Mouse (Mus musculus): ENCODE results near the gene Arid1b. TPM values are rescaled to one million over a fixed set of nuclear protein-coding genes. Genes with fewer than 3 reads are reported as not detected.

The Arid1b gene
- total and polyA plus RNA-seq, 3 experiments: 6.1 to 12.4 (median 9.7) TPM

DNA sequence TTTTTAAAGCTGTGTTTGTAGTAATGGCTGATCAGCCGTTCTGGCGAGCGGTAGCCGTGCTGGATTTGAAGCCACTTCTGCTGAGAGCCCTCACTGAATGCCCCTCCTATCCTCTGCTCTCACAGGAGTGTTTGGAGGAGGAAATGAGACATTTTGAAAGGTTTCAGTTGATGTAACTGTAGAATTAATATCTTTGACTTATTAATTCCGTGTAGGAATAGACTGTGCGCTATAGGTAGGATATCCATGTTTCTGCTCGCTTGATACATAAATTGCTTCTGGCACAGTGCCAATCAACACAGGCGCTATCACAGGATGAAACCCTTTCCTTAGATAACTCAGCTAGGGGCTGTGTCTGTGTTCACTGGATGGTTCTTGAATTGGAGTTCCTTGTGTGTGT is 145.4 kb downstream of the Arid1b start:
- in situ Hi-C loops (cut with MboI; ENCODE audit: low pct_ligation_motif_present, low pct_unique_long_range_greater_than_20kb, low sequenced_read_pairs): no loop called here
- peak overlapping the region in 2 of 3 experiments; percentile 27 to 31 for H3K4me3 ChIP-seq (replicated peaks in 1 of 3; ENCODE audit: low read depth in 2 of 3, low read length in 2 of 3, poor library complexity in 1 of 3)

DNA sequence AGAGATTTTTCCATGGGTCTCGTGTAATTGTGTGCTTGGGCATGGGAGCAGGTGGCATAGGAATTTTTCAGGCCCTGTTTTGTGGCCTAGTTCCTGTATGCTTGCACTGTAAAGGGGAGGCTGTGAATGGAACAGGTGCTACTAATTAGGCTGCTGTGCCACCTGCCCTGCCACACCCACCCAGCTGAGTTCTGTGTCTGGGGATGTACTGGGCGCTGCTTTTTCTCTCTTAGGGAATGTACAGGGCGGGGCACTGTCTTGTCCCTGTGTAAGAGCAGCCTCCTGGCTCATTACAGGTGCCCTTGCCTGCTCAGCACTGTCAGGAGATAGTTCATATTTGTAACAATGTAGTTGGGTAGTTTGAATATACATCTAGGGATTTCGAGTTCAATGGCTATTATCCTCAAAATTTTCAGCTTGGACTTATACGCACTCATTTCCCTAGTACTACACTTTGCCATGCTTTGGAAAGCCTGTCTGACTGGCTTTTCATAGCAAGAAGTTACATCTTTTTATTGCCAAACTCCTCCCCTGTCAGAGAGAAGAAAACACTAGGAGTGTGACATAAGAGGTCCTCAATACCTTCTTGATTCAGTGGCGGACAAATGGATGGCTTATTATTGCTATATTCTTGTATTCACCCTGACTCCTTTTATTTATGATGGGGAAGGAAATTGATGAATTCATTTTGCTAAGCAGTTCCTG is 149.8 kb downstream of the Arid1b start:
- no peaks in the 10 kb centered on the region for H3K27me3 ChIP-seq (replicated peaks)
- H3K36me3 ChIP-seq (replicated peaks in 1 of 2; ENCODE audit: control insufficient read depth in 1 of 2, insufficient read depth in 1 of 2, low read length in 1 of 2): peaks cover 0 to 7% of the 10 kb centered on the region in 2 experiments
- in situ Hi-C loops (cut with MboI; ENCODE audit: low pct_ligation_motif_present, low pct_unique_long_range_greater_than_20kb, low sequenced_read_pairs) (no loop called here), dilution Hi-C loops (cut with MboI; ENCODE audit: extremely low pct_ligation_motif_present, extremely low pct_unique_long_range_greater_than_20kb, low sequenced_read_pairs) (no loop called here)
- no peaks in the 10 kb centered on the region for H3K9me3 ChIP-seq (replicated peaks; ENCODE audit: low read length)
- H3K79me2 ChIP-seq (replicated peaks; ENCODE audit: control insufficient read depth, extremely low read depth, insufficient read depth, poor library complexity, severe bottlenecking): no peaks in the 10 kb centered on the region
- H3K4me2 ChIP-seq (ENCODE audit: insufficient read depth, low read depth, poor library complexity, severe bottlenecking): no peak overlapping the region
- no peak overlapping the region for H3K4me3 ChIP-seq (replicated peaks in 1 of 3; ENCODE audit: low read depth in 2 of 3, low read length in 2 of 3, poor library complexity in 1 of 3)
- peaks cover 0 to 56% of the 10 kb centered on the region in 2 experiments; a peak in 2 of 4 replicates for H3K4me1 ChIP-seq (ENCODE audit: control insufficient read depth in 1 of 2, insufficient read depth in 2 of 2)
- no peak for DNase-seq (ENCODE audit: extremely low read depth)
- no peak overlapping the region for H3K9ac ChIP-seq (ENCODE audit: insufficient read depth, low read depth)
- TF ChIP-seq UBTF (IDR thresholded peaks at IDR 0.05; ENCODE audit: low read depth, low read length) (no peak), ZC3H11A (IDR thresholded peaks at IDR 0.05; ENCODE audit: low read depth, low read length) (no peak), ETS1 (conservative IDR thresholded peaks at IDR 0.05; ENCODE audit: low read depth, low read length) (no peak), CHD2 (IDR thresholded peaks at IDR 0.05; ENCODE audit: low read length) (no peak), GABPA (IDR thresholded peaks at IDR 0.05; ENCODE audit: insufficient replicate concordance, low read depth, low read length) (no peak), ELF1 (IDR thresholded peaks at IDR 0.05; ENCODE audit: low read depth, low read length) (no peak), NRF1 (IDR thresholded peaks at IDR 0.05; ENCODE audit: low read depth, low read length) (no peak), SMC3 (IDR thresholded peaks at IDR 0.05; ENCODE audit: low read depth, low read length) (no peak)
- H3K27ac ChIP-seq (ENCODE audit: insufficient read depth, low read depth): no peak overlapping the region

More for the DNA sequence above, 145.4 kb downstream of the Arid1b start:
- Histone ChIP-seq H3K4me2 (ENCODE audit: insufficient read depth, low read depth, poor library complexity, severe bottlenecking) (peak overlapping the region; percentile 90), H3K9me3 (replicated peaks; ENCODE audit: low read length) (no peaks in the 10 kb centered on the region), H3K27ac (ENCODE audit: insufficient read depth, low read depth) (peak overlapping the region; percentile 41; the same call in 1 of the 2 replicates), H3K4me1 (ENCODE audit: control insufficient read depth in 1 of 2, insufficient read depth in 2 of 2) (peaks cover 8 to 81% of the 10 kb centered on the region in 2 experiments), H3K27me3 (replicated peaks) (no peaks in the 10 kb centered on the region), H3K36me3 (replicated peaks in 1 of 2; ENCODE audit: control insufficient read depth in 1 of 2, insufficient read depth in 1 of 2, low read length in 1 of 2) (peaks cover 0 to 14% of the 10 kb centered on the region in 2 experiments), H3K9ac (ENCODE audit: insufficient read depth, low read depth) (peak overlapping the region; percentile 57), H3K79me2 (replicated peaks; ENCODE audit: control insufficient read depth, extremely low read depth, insufficient read depth, poor library complexity, severe bottlenecking) (no peaks in the 10 kb centered on the region)
- TF ChIP-seq GABPA (IDR thresholded peaks at IDR 0.05; ENCODE audit: insufficient replicate concordance, low read depth, low read length) (no peak), JUN (IDR thresholded peaks at IDR 0.05; ENCODE audit: insufficient read depth, low read depth, low read length) (peak; percentile 71), POLR2AphosphoS2 (IDR thresholded peaks at IDR 0.05; ENCODE audit: low read depth, low read length) (no peak), USF2 (conservative IDR thresholded peaks at IDR 0.05; ENCODE audit: low read depth, low read length) (no peak), POLR2A (IDR thresholded peaks at IDR 0.05; ENCODE audit: low read depth, low read length) (no peak), ZKSCAN1 (IDR thresholded peaks at IDR 0.05; ENCODE audit: borderline replicate concordance, low read depth, low read length) (no peak), USF1 (IDR thresholded peaks at IDR 0.05; ENCODE audit: low read depth, low read length) (no peak), MAX (IDR thresholded peaks at IDR 0.05; ENCODE audit: low read length) (no peak), MYC (IDR thresholded peaks at IDR 0.05; ENCODE audit: low read depth, low read length) (0 out of 2 replicates have a peak, but pooled peaks have one; percentile 15), ETS1 (conservative IDR thresholded peaks at IDR 0.05; ENCODE audit: low read depth, low read length) (0 out of 2 replicates have a peak, but pooled peaks have one; percentile 39), SIN3A (IDR thresholded peaks at IDR 0.05; ENCODE audit: low read length) (peak; percentile 39; the same call in 1 of the 2 replicates), IRF4 (IDR thresholded peaks at IDR 0.05; ENCODE audit: low read depth, low read length) (peak; percentile 73; the same call in 1 of the 2 replicates), MAZ (IDR thresholded peaks at IDR 0.05; ENCODE audit: low read depth, low read length) (no peak), NRF1 (IDR thresholded peaks at IDR 0.05; ENCODE audit: low read depth, low read length) (no peak), RAD21 (IDR thresholded peaks at IDR 0.05; ENCODE audit: low read depth, low read length) (no peak), UBTF (IDR thresholded peaks at IDR 0.05; ENCODE audit: low read depth, low read length) (no peak), ZC3H11A (IDR thresholded peaks at IDR 0.05; ENCODE audit: low read depth, low read length) (no peak), E2F4 (IDR thresholded peaks at IDR 0.05; ENCODE audit: insufficient replicate concordance, low read depth, low read length) (no peak), RCOR1 (conservative IDR thresholded peaks at IDR 0.05; ENCODE audit: low read depth, low read length) (no peak), TCF12 (IDR thresholded peaks at IDR 0.05; ENCODE audit: low read depth, low read length) (no peak), MEF2A (IDR thresholded peaks at IDR 0.05; ENCODE audit: borderline replicate concordance, low read depth, low read length) (peak; percentile 59; the same call in 1 of the 2 replicates), KAT2A (IDR thresholded peaks at IDR 0.05; ENCODE audit: insufficient replicate concordance, low read length) (no peak), CHD1 (IDR thresholded peaks at IDR 0.05; ENCODE audit: low read depth, low read length) (no peak), EP300 (IDR thresholded peaks at IDR 0.05; ENCODE audit: low read length) (peak; percentile 72), HCFC1 (IDR thresholded peaks at IDR 0.05; ENCODE audit: low read depth, low read length) (no peak), ZNF384 (IDR thresholded peaks at IDR 0.05; ENCODE audit: low read depth, low read length) (no peak), ZMIZ1 (IDR thresholded peaks at IDR 0.05; ENCODE audit: low read depth, low read length) (no peak), NELFE (IDR thresholded peaks at IDR 0.05; ENCODE audit: low read depth, low read length) (no peak), CHD2 (IDR thresholded peaks at IDR 0.05; ENCODE audit: low read length) (no peak), CTCF (conservative IDR thresholded peaks at IDR 0.05 in 1 of 2, IDR thresholded peaks at IDR 0.05 in 1 of 2; ENCODE audit: low read depth in 2 of 2, low read length in 2 of 2) (no peak), BHLHE40 (IDR thresholded peaks at IDR 0.05; ENCODE audit: low read depth, low read length) (0 out of 2 replicates have a peak, but pooled peaks have one; percentile 14), ELF1 (IDR thresholded peaks at IDR 0.05; ENCODE audit: low read depth, low read length) (no peak), PAX5 (IDR thresholded peaks at IDR 0.05; ENCODE audit: low read length) (no peak), SMC3 (IDR thresholded peaks at IDR 0.05; ENCODE audit: low read depth, low read length) (no peak), MXI1 (IDR thresholded peaks at IDR 0.05; ENCODE audit: low read depth, low read length) (0 out of 2 replicates have a peak, but pooled peaks have one; percentile 2), TBP (conservative IDR thresholded peaks at IDR 0.05; ENCODE audit: low read depth, low read length) (0 out of 2 replicates have a peak, but pooled peaks have one; percentile 18), MAFK (IDR thresholded peaks at IDR 0.05; ENCODE audit: insufficient replicate concordance, low read length) (no peak), JUND (conservative IDR thresholded peaks at IDR 0.05; ENCODE audit: low read depth, low read length) (no peak)
- DNase-seq (ENCODE audit: extremely low read depth): peak; percentile 55
- dilution Hi-C loops (cut with MboI; ENCODE audit: extremely low pct_ligation_motif_present, extremely low pct_unique_long_range_greater_than_20kb, low sequenced_read_pairs): no loop called here

Measured in CH12.LX (cell line).